ENCODE assay signal across 19 mouse cellular contexts in the genomic region with DNA sequence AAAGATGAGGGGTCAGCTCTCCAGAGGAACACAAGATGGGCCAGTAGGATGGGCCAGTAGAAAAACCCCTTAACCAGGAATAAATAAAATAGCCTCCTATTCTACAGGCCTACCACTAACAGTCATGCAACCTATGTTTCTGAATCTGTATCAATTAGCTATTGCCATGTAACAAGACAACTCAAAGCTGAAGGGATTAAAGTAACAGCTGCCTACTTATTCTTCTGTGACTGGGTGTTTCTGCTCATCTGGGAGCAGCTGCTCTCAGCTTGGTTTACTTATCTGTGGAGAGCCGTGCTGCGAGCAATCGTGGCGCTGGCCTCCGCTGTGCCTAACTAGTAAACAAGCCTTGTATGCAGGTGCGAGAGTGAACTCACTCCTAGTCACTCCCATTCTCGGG.
A peak's percentile ranks its signal among the peaks of the same experiment; 100 is the strongest.
DNase-seq lines count a peak whose midpoint lies in the region; ATAC-seq and TF ChIP-seq lines count a peak whose summit lies in the region.
"Had no signal": no experiment of that assay in that cellular context is flagged by ENCODE, and none has a peak within 500 bp of the region (broad histone marks: within the 10 kb centered on the region; RNA-seq: fewer than 3 reads in every experiment).

No protein-coding gene starts in this region.

- H3K27me3 ChIP-seq in midbrain, embryonic 11.5 days (ENCODE audit: control insufficient read depth, insufficient read depth, low read length), result no peaks in the 10 kb centered on the region; the same call in 1 of the 2 replicates
- H3K27me3 ChIP-seq in midbrain, embryonic 13.5 days, result no peaks in the 10 kb centered on the region
- H3K27me3 ChIP-seq: forebrain, embryonic 15.5 days had no signal

- 82% methylated on average over 7 of the region's 7 CpGs for WGBS in midbrain, embryonic 11.5 days
- WGBS in midbrain, embryonic 13.5 days, result 77% methylated on average over 7 of the region's 7 CpGs
- 62% methylated on average over 7 of the region's 7 CpGs for WGBS in olfactory bulb, adult 2 months

- H3K27ac ChIP-seq in midbrain, embryonic 11.5 days (ENCODE audit: low read depth, low read length), result no peak overlapping the region
- no peak overlapping the region for H3K27ac ChIP-seq in midbrain, embryonic 13.5 days
- H3K27ac ChIP-seq in olfactory bulb, adult 2 months (ENCODE audit: insufficient read depth, low read depth, low read length), result peak overlapping the region; percentile 81; the same call in 1 of the 2 replicates
- H3K27ac ChIP-seq: embryonic facial prominence, embryonic 10.5 days; embryonic facial prominence, embryonic 12.5 days had no signal

- H3K4me3 ChIP-seq in midbrain, embryonic 11.5 days (ENCODE audit: low read depth, low read length), result no peak overlapping the region
- H3K4me3 ChIP-seq in midbrain, embryonic 13.5 days (replicated peaks), result no peak overlapping the region
- no peak overlapping the region for H3K4me3 ChIP-seq in olfactory bulb, adult 2 months (ENCODE audit: insufficient read depth, low read depth, low read length)
- H3K4me3 ChIP-seq: embryonic facial prominence, embryonic 10.5 days; embryonic facial prominence, embryonic 12.5 days; forebrain, embryonic 13.5 days; forebrain, embryonic 15.5 days had no signal

- no peak overlapping the region for H3K4me2 ChIP-seq in midbrain, embryonic 11.5 days
- H3K4me2 ChIP-seq in midbrain, embryonic 13.5 days (replicated peaks), result no peak overlapping the region
- H3K4me2 ChIP-seq: embryonic facial prominence, embryonic 12.5 days; forebrain, embryonic 13.5 days; forebrain, embryonic 15.5 days had no signal

- intact Hi-C loops in heart, postnatal 14 days (cut with DNase I), result loop anchor here (5.0 kb wide), 1 partner anchor 371 kb away; no protein-coding TSS in a partner anchor

- no peak for TF ChIP-seq CTCF in olfactory bulb, adult 2 months (IDR thresholded peaks at IDR 0.05; ENCODE audit: insufficient read depth, low read depth, low read length)

- H3K9ac ChIP-seq in midbrain, embryonic 11.5 days (ENCODE audit: low read length), result no peak overlapping the region
- no peak overlapping the region for H3K9ac ChIP-seq in midbrain, embryonic 13.5 days (replicated peaks)
- H3K9ac ChIP-seq: embryonic facial prominence, embryonic 12.5 days; forebrain, embryonic 13.5 days; forebrain, embryonic 15.5 days; forebrain, postnatal 0 days had no signal

- TF ChIP-seq POLR2A in olfactory bulb, adult 2 months (IDR thresholded peaks at IDR 0.05; ENCODE audit: insufficient read depth, low read depth, low read length), result no peak

- H3K9me3 ChIP-seq in midbrain, embryonic 11.5 days (ENCODE audit: control insufficient read depth, low read length), result peaks cover 3% of the 10 kb centered on the region; the same call in 1 of the 2 replicates
- H3K9me3 ChIP-seq in midbrain, embryonic 13.5 days, result no peaks in the 10 kb centered on the region
- H3K9me3 ChIP-seq: embryonic facial prominence, embryonic 10.5 days; forebrain, embryonic 13.5 days; forebrain, embryonic 15.5 days had no signal

- no peaks in the 10 kb centered on the region for H3K36me3 ChIP-seq in midbrain, embryonic 11.5 days (ENCODE audit: control insufficient read depth, insufficient read depth, low read length)
- H3K36me3 ChIP-seq in midbrain, embryonic 13.5 days, result no peaks in the 10 kb centered on the region
- H3K36me3 ChIP-seq: embryonic facial prominence, embryonic 10.5 days; embryonic facial prominence, embryonic 12.5 days; forebrain, embryonic 15.5 days had no signal

- peak; percentile 62 for DNase-seq in heart, adult 11 months
- no peak for DNase-seq in heart, postnatal 14 days
- peak; percentile 60 for DNase-seq in midbrain, embryonic 11.5 days (ENCODE audit: low spot score, missing footprints)
- DNase-seq in cerebellum, adult 9-10 months, result no peak
- DNase-seq: adrenal gland, adult 2 months; adrenal gland, postnatal 10 days; adrenal gland, postnatal 25 days; cerebellum, adult 11 months; cerebellum, adult 18-20 months; cerebellum, adult 8-10 months; cerebellum, postnatal 10 days; cerebellum, postnatal 25 days; forebrain, postnatal 0 days had no signal

- peaks cover 6% of the 10 kb centered on the region for H3K4me1 ChIP-seq in midbrain, embryonic 11.5 days (ENCODE audit: control insufficient read depth, insufficient read depth, low read length)
- peaks cover 33% of the 10 kb centered on the region for H3K4me1 ChIP-seq in midbrain, embryonic 13.5 days (replicated peaks)
- peaks cover 10% of the 10 kb centered on the region for H3K4me1 ChIP-seq in olfactory bulb, adult 2 months (ENCODE audit: control insufficient read depth, insufficient read depth, low read length)

- no peak for ATAC-seq in midbrain, embryonic 11.5 days (ENCODE audit: low FRiP score)
- no peak for ATAC-seq in midbrain, embryonic 13.5 days
- ATAC-seq: forebrain, embryonic 13.5 days had no signal

Comparison
In these comparisons a context has a peak if more than half of its experiments do, and no peak if none do; other contexts are left out.
1. DNase-seq: peak in heart, adult 11 months (single experiment) and midbrain, embryonic 11.5 days (single experiment); none in heart, postnatal 14 days (0 of 2) and cerebellum, adult 9-10 months (single experiment).